Mouse (Mus musculus) midbrain, postnatal 0 days (tissue): ENCODE data around the gene Hoxa5. TPM values are rescaled to one million over a fixed set of nuclear protein-coding genes. Genes with fewer than 3 reads are reported as not detected.

ENCODE experiments used
- ATAC-seq: fragments of 200-750 bp; cut with Nextera tagmentation; 2 replicates; pipeline ENCODE4 v1.8.0; 2017; ENCODE audit warnings: moderate number of reproducible peaks, mild to moderate bottlenecking, moderate TSS enrichment, moderate library complexity; ENCODE audit not compliant: low FRiP score
- DNase-seq: peaks from one replicate; pipeline ENCODE4 v3.0.0-alpha.2; 2015; ENCODE audit warnings: low spot score
- H3K27ac ChIP-seq: fragments of 300-500 bp; sonication (generic); 2 replicates; pipeline ENCODE4 v1.5.1; 2014; ENCODE audit warnings: low read depth, mild to moderate bottlenecking, low read length, mixed read lengths
- H3K27me3 ChIP-seq: fragments of 300-500 bp; sonication (generic); 2 replicates; pipeline ENCODE4 v1.6.1; 2014; ENCODE audit warnings: low read length, control low read depth, mixed read lengths; ENCODE audit not compliant: insufficient read depth
- H3K36me3 ChIP-seq: fragments of 300-500 bp; sonication (generic); 2 replicates; pipeline ENCODE4 v1.6.1; 2014; ENCODE audit warnings: low read length, control low read depth, mixed read lengths; ENCODE audit not compliant: insufficient read depth
- H3K4me1 ChIP-seq: fragments of 300-500 bp; sonication (generic); 2 replicates; pipeline ENCODE4 v1.6.1; 2014; ENCODE audit warnings: mild to moderate bottlenecking, control low read depth, antibody characterized with exemption, low read length, mixed read lengths; ENCODE audit not compliant: insufficient read depth
- H3K4me2 ChIP-seq: fragments of 300-500 bp; sonication (generic); 2 replicates; pipeline ENCODE4 v1.6.1; 2014; ENCODE audit warnings: low read depth, mild to moderate bottlenecking, low read length, mixed read lengths; ENCODE audit not compliant: poor library complexity, severe bottlenecking
- H3K4me3 ChIP-seq: fragments of 300-500 bp; sonication (generic); 2 replicates; pipeline ENCODE4 v1.5.1; 2014; ENCODE audit warnings: low read depth, mild to moderate bottlenecking, low read length, moderate library complexity
- H3K9ac ChIP-seq: fragments of 300-500 bp; sonication (generic); replicated peaks from 2 replicates; pipeline ENCODE4 v1.6.1; 2014; ENCODE audit warnings: mild to moderate bottlenecking, low read length, moderate library complexity, mixed read lengths; ENCODE audit not compliant: poor library complexity, severe bottlenecking
- H3K9me3 ChIP-seq: fragments of 300-500 bp; sonication (generic); 2 replicates; pipeline ENCODE4 v1.6.1; 2016; ENCODE audit warnings: low read length, control low read depth
- CTCF ChIP-seq: IDR thresholded peaks from 2 replicates; pipeline ENCODE4 v1.5.1; 2016; ENCODE audit warnings: antibody characterized with exemption, mild to moderate bottlenecking
- whole genome bisulfite sequencing: fragments of 180-500 bp; shearing (Covaris S2); extraction: QIAGEN DNeasy Blood & Tissue Kit; methylation state at CpG from one replicate; pipeline ENCODE4 v1.1.7; 2014; 5-methylcytosine and 5-hydroxymethylcytosine counted together
- polyA plus RNA-seq: library from polyadenylated mRNA; unstranded; fragments of >200 nt; fragmentation: Nextera tagmentation; extraction: Ambion mirVana; gene quantifications from 2 replicates; pipeline ENCODE4 v1.2.1, GENCODE M21; 2015
- total RNA-seq: library from RNA; depleted of rRNA; stranded (reverse); fragments of >200 nt; gene quantifications from 2 replicates; pipeline ENCODE4 v1.2.3, GENCODE M21; 2014

Hoxa5 gene
- total and polyA plus RNA-seq, 2 experiments from 2014 or later, result 10.4 TPM; not detected in 1

- Histone ChIP-seq H3K4me3 (no peak overlapping the region), H3K36me3 (no peaks in the 10 kb centered on the region), H3K9ac (no peak overlapping the region), H3K4me1 (no peaks in the 10 kb centered on the region), H3K27ac (no peak overlapping the region), H3K4me2 (no peak overlapping the region), H3K27me3 (peaks cover 88% of the 10 kb centered on the region), H3K9me3 (no peaks in the 10 kb centered on the region)
- no peak for DNase-seq
- 2% methylated on average over 9 of the region's 9 CpGs for WGBS
- ATAC-seq, result no peak
- no peak for TF ChIP-seq CTCF
Observed at GRCm38 (mm10) chr6:52177806-52178205, 26.6 kb downstream of the Hoxa5 start.

DNA sequence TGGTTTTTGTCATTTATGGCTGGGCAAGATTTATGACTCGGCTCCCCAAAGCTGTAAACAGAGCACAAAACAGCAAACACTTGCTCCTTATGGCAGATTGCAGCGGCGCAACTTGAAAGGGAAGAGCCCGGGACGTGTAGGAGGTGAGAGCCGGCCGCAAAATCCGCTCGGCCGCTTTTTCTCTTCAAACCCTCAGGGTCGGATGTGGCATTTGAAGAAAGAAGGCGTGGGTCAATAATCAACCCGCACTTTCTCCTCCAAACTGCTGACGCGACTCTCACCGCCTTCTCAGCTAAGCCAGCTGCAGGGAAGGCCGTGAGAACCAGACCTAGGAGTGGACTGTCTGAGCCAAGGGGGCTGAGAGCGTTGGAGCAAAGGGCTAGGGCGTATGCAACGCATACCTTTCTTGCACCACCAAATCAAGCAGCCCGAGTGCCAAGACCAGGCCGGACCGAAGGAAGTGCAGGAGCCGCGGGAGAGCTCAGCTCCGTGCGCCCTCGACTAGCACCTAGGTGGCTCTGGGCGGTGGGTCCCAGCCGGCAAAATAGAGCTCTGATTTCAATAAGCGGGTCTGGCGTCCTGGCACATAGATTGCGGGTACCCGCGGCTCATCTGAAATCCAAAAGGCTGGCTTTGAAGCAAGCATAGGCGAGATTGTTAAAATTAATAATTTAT lies 27.2 kb downstream of the Hoxa5 start, which contains the start of gene 5730596B20Rik:
Gene 5730596B20Rik, plus strand, starts transcription at position 438 of the 675 bp plus-strand sequence.
- no peak within 1 kb of the TSS for H3K4me2 ChIP-seq
- ATAC-seq (no peak), DNase-seq (no peak)
- peaks cover 88% of the 10 kb centered on the region for H3K27me3 ChIP-seq
- no peak within 1 kb of the TSS for H3K9ac ChIP-seq
- under 1% methylated on average over 36 of the region's 36 CpGs for WGBS
- no peaks in the 10 kb centered on the region for H3K4me1 ChIP-seq
- no peak within 1 kb of the TSS for H3K27ac ChIP-seq
- H3K4me3 ChIP-seq, result no peak within 1 kb of the TSS
- TF ChIP-seq CTCF, result no peak
- no peaks in the 10 kb centered on the region for H3K36me3 ChIP-seq
- H3K9me3 ChIP-seq, result no peaks in the 10 kb centered on the region

GRCm38 (mm10) chr6:52176391-52176790 lies 28.0 kb downstream of the Hoxa5 start:
- Histone ChIP-seq H3K36me3 (no peaks in the 10 kb centered on the region), H3K9me3 (no peaks in the 10 kb centered on the region), H3K4me1 (no peaks in the 10 kb centered on the region), H3K27ac (no peak overlapping the region), H3K4me2 (no peak overlapping the region), H3K27me3 (peaks cover 88% of the 10 kb centered on the region), H3K4me3 (no peak overlapping the region), H3K9ac (no peak overlapping the region)
- TF ChIP-seq CTCF, result no peak
- no peak for DNase-seq
- WGBS, result 2% methylated on average over 6 of the region's 6 CpGs
- ATAC-seq, result no peak

GRCm38 (mm10) chr6:52175864-52176263 lies 28.5 kb downstream of the Hoxa5 start:
- no peak for TF ChIP-seq CTCF
- ATAC-seq (no peak), DNase-seq (no peak)
- Histone ChIP-seq H3K9me3 (no peaks in the 10 kb centered on the region), H3K36me3 (no peaks in the 10 kb centered on the region), H3K9ac (no peak overlapping the region), H3K4me3 (no peak overlapping the region), H3K4me2 (no peak overlapping the region), H3K27ac (no peak overlapping the region), H3K27me3 (peaks cover 88% of the 10 kb centered on the region), H3K4me1 (no peaks in the 10 kb centered on the region)
- WGBS, result under 1% methylated on average over 21 of the region's 35 CpGs

DNA sequence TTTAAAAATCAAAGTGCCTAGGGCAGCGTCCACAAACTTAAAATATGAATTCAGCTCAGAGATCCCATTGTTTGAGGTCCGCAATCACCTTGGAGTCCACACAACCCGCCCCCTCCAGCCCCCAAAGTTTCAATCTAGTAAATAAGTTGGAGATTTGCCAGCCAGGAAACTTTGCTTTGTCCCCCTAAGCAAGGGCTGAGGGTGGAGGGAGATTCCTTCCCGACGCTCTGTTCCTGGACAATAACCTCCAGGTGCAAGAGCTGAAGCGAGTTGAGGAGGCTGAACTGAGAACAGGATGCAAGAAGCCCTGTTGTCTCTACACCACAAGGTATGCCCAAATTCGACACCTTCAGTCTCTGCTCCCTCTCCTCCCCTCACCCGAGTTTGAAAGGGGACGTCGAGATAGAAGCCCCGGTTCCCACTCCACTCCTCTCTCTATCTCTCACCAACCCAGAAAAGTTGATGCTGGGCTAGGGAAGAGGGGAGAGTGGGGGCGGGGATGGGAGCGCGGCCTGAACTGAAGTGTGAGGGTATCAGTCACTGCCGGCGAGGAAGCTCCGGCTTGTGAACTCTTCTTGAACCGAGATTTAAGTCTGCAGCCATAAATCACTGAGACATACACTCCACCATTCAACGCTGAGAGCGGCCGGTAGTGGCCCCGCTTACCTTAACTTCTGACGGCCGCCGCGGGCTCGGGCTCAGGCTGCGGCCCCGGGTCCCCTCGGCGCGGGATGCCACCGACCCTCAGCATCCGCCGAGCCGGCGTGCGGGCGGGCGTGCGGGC lies 29.2 kb downstream of the Hoxa5 start:
- DNase-seq (no peak), ATAC-seq (no peak)
- Histone ChIP-seq H3K9me3 (no peaks in the 10 kb centered on the region), H3K4me1 (no peaks in the 10 kb centered on the region), H3K27me3 (peaks cover 88% of the 10 kb centered on the region), H3K4me2 (no peak overlapping the region), H3K27ac (no peak overlapping the region), H3K36me3 (no peaks in the 10 kb centered on the region), H3K4me3 (no peak overlapping the region), H3K9ac (no peak overlapping the region)
- WGBS, result 2% methylated on average over 38 of the region's 41 CpGs
- TF ChIP-seq CTCF, result no peak

DNA sequence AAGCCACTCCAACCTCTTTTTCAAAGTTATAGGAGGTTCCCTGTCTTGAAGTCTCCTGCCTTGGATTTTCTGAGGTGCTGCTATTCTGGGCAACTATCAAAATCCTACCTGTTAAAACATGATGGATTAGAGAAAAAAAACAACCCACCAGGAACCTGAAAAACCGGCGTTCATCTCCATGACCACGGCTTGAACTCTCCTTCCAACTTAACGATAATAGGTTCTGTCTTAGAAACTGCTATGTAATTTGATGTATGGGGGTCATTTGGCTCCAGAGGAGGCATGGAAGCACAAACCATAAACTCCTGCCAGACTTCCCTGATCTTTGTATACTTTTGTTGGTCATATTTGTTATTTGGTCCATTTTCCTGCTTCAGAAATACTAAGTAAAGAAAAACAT lies 30.7 kb downstream of the Hoxa5 start:
- H3K27ac ChIP-seq, result no peak overlapping the region
- TF ChIP-seq CTCF, result no peak
- no peak for DNase-seq
- no peak for ATAC-seq
- no peak overlapping the region for H3K4me3 ChIP-seq
- 7% methylated on average over 4 of the region's 4 CpGs for WGBS
- H3K36me3 ChIP-seq, result no peaks in the 10 kb centered on the region
- peaks cover 82% of the 10 kb centered on the region for H3K27me3 ChIP-seq
- H3K9ac ChIP-seq, result no peak overlapping the region
- no peaks in the 10 kb centered on the region for H3K4me1 ChIP-seq
- no peak overlapping the region for H3K4me2 ChIP-seq
- no peaks in the 10 kb centered on the region for H3K9me3 ChIP-seq
